Mouse (Mus musculus): ENCODE measurements around the gene Myo3b.

DNA sequence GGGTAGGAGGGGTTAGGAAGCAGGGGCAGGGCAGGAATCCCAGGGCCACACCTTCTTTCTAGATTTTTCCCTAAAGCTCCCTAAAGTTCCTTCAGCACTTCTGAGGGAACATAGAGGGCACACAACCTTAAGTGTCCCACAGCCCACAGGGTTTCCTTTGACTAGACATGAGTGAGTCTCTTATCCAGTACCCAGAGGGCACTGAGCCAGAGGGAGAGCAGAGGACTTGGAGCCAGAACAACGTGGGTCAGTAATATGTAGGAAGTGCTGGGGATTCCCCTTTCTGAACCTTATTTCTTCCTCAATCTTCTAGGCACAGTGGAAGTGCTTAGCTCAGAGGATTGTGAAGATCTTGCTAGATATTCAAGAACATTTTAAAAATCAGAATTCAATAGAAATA lies 308.6 kb downstream of the Myo3b start:
- TF ChIP-seq POLR2A (IDR thresholded peaks at IDR 0.05; ENCODE audit: control insufficient read depth, low read depth, low read length): no peak
- TF ChIP-seq CTCF (IDR thresholded peaks at IDR 0.05; ENCODE audit: control insufficient read depth, insufficient read depth, insufficient replicate concordance, low read depth, low read length): no peak
